Mouse (Mus musculus) lung, adult 2 months (tissue): ENCODE measurements around the gene Mdm2.

Experiments
- CTCF ChIP-seq: fragments of 200-500 bp; IDR thresholded peaks from 2 replicates; pipeline ENCODE4 v1.5.1; 2011; ENCODE audit warnings: mild to moderate bottlenecking, low read length, control low read depth; ENCODE audit not compliant: insufficient read depth
- POLR2A ChIP-seq: fragments of 200-500 bp; IDR thresholded peaks from 2 replicates; pipeline ENCODE4 v1.6.1; 2011; ENCODE audit warnings: low read depth, mild to moderate bottlenecking, control low read depth, low read length, borderline replicate concordance; ENCODE audit errors: extremely low read depth

DNA sequence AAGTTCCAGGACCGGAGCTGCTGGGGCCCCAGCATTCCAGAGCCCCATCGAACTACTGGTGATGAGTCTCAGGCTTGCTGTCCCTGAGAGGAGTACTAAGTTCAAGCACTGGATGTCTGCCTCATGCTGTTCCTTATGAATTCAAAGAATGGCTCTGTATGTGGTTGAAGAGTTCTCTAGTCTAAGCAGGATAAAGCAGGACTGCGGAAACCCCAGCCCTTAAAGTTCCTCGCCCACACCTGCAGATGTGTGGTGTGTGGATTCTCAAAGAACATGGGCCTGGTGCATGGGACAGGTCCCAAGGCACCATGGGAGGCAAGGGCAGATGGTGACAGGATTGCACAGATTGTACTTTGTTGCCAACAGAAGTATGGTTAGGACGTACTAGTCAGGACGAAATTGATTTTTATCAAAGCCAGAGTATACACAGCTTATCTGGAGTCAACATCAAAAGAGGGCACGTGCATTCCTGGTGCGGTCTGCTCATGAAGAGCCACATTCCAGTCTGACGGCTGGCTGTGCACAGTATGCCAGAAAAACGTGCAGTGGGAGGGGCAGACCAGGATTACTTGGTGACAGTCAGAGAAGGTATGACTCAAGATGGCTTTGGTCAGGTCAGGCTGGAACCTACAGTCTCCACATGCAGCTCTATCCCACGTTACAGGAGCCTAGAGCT, 18.7 kb upstream of the Mdm2 start:
- TF ChIP-seq POLR2A (no peak), CTCF (no peak)
